Mouse (Mus musculus): ENCODE results near the gene Kansl1l.

The Kansl1l gene

DNA sequence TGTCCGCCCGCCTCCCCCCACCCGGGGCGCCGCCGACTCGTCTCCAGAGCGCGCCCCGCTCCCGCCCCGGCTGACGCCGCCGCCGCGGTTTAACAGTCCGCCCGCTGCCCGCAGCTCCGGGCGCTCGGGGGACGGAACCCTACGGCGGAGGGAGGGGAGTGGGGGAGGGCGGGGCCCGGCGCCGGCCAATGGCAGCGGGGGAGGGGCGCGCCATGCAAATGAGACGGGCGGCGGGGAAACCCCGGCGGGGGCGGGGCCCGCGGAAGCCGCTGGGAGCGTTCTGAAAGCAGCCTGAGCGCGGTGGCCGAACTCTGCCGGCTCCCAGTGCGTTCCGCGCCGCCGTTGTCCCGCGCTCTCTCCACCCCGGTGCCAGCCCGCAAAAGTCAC lies at the start of gene Kansl1l:
Kansl1l (minus strand) TSS at position 110 of the 387 bp plus-strand sequence.
- DNase-seq (ENCODE audit: extremely low spot score): peak; percentile 93

DNA sequence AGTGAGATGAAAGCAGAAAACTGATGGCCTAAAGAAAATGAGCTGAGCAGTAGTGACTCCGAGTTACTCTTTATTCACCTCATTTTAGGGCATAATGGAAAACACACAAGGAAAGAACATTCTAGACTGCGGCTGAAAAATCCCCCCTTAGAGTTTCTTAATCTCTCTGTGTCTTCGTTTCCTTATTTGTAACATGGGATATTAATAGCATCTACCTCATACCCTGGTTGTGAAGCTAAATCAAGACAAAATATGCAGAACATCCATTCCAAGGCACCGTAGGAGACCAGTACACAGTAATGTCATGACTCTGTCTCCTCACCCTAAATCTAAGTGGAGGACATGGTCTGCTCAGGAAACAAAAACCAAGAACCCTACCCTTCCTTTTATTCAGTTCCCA lies 48.3 kb upstream of the Kansl1l start:
- DNase-seq (ENCODE audit: extremely low spot score): no peak

DNA sequence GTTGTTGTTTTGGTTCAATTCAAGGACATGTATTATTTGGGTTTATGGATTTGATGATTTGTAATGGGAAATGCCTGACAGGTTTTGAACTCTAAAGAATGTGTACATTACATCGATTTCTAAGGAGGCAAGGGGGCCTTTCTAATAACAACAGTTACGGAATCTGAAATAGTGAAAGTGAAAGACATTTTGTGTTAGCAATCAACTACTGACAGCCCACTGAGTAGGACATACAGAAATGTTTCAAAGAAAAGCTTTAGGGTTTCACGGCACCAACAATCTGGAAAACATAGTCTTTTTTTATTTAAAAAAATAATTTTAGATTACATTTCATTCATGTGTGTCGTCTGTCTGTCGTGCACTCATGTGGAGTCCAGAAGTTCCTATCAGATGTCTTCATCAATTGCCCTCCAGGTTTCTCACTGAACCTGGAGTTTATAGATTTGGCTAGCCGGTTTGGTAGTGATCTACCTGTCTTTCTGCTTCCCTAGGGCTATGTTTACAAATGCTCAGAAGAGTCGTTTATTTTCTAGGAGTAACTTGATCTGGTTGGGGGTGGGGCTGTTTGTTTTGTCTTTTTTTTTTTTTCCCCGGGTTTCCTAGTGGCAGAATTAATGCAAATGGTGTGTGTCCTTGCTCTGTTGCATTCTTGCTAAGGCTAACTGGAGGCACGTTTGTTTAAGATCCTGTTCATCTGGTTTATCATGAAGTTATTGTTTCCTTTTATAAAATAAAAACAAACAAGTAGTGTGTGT lies 46.6 kb upstream of the Kansl1l start:
- DNase-seq (ENCODE audit: extremely low spot score): peak; percentile 2

DNA sequence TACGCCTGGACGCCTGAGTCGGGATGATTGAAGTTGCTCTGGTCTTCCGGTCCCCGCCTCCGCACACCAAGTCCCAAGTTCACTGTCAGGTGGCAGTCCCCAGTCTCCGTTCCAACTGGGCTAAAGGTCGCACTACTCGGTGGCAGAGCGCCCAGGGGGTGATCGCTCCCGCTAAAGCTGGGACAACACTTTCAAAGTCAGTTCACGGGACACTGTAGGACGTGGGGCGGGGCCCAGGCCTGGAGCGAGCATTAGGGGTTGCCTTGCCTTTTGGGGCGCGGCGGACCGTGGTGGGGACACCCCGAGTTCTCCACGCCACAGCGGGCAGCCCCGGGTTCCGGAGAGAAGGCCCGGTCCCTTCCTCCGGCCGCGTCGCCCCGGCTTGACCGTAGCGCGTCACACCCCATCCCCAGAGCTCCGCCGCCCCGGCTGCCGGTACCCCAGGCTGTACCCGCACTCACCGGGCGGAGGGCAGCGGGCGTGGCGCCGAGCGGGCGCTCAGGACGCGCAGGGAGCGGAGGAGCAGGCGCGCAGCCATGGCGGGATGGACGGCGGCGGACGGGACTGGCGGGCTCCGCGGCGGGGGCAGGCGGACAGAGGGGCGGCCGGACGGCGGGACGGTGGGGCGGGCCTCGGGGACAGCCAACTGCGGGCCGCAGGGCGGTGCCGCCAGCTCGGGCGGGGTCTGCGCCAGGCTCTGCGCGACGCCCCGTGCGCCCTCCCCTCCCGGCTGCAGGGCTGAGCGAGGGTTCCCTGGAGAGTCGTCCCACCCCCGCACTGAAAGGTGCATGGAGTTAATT lies 45.5 kb upstream of the Kansl1l start, which contains the start of gene Acadl:
Acadl (minus strand) TSS at position 566 of the 800 bp plus-strand sequence.
- DNase-seq (ENCODE audit: extremely low spot score): peak; percentile 69

DNA sequence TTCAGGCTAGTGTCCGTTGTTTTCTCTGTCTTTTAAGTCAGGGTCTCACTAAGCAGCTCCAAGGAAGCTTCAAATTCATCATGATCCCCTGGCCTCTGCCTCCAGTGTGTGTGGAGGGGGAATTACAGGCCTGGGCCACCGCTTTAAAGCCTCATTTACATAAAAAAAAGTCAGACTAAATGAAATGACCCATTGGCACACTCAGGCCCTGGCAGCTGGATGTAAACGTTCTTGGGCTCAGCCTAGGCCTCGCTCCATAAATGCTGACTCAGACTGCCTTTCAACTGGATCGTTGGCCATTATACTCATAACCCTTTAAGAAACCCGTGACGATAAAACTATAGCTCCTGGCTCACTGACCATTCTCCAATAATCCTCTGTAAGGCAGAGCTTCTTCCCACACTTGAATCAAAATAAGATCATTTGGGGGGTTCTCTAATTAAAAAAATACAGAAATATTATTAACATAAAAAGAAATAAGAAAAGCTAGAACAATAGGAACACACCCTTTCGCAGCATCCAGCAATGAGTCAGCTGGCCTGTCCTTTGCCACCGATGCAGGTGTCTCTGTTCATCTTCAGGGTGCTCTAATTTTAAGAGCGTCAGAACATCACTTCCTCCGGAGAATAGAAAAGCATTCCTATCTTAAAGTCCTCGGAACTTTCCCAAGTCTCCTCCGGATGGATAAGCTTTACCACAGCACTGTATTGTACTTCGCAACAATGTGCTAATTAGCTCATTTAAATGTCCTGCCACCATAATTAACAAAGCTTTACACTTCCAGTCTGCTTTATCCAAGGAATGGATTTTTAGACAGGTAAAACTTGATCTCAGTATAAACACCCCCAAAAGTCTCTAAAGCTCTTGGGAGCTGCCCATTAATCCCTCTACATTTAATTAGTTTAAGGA lies 44.7 kb upstream of the Kansl1l start:
- DNase-seq (ENCODE audit: extremely low spot score): no peak

DNA sequence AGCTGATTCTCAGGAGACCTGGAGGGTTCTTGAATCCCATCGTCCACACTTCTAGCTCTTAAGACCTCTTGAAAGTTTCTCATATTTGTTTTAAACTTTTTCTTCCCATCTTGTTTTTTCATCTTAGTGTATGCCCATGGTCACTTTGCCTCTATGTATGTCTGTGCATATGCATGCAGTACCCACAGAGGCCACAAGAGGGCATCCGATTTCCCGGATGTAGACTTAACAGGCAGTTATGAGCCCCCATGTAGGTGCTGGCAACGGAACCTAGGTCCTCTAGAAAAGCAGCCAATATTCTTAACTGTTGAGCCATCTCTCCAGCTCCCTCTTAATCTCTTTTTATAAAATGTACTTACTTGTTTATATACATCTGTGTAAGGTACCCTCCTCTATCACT lies 30.1 kb upstream of the Kansl1l start:
- no peak for DNase-seq (ENCODE audit: extremely low spot score)

DNA sequence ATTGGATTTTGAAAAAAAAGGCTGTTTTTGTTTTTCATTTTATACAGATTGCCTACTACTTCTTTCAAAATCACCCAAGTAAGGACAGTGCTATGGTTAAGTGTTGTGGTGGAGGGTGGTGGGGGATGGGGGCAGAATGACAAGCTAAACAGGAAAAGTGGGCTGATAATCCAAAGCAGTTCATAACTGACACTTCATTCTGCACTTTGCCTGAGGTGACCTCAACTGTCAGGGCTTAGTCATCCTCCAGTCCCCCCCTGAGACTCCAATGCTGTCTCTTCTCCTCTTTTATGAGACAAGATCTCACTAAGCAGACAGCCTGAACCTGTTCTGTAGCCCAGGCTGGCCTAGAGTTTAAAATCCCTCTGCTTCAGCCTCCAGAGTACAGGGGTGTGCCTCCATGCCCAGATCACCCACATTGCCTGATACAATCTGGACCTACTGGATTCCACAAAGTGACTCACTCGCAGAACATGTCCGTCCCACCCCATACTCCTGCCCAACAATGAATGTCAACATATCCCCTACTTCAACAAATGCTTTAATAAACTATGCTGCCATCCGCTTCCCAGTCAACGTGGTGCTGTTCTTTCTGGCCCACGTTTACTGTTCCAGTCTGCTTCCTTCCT lies 28.4 kb upstream of the Kansl1l start:
- no peak for DNase-seq (ENCODE audit: extremely low spot score)

DNA sequence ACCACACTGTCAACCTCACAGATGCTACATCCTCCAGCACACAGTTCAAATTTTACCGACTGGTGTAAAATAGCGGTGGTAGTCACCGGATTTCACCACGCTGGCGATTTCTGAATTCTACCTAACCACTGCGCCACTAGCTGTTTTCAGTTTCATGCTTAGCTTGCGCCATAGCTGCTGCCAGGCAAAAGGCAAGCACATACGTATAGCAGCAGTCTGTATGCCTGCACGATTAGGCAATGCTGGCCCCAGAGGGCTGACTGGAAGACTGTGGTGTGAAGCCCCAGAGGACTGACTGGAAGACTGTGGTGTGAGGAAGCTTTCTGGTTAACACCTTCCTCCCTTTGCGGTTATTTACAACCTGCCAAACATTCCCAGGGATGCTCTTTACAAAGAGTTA lies 24.6 kb upstream of the Kansl1l start:
- DNase-seq (ENCODE audit: extremely low spot score): no peak

DNA sequence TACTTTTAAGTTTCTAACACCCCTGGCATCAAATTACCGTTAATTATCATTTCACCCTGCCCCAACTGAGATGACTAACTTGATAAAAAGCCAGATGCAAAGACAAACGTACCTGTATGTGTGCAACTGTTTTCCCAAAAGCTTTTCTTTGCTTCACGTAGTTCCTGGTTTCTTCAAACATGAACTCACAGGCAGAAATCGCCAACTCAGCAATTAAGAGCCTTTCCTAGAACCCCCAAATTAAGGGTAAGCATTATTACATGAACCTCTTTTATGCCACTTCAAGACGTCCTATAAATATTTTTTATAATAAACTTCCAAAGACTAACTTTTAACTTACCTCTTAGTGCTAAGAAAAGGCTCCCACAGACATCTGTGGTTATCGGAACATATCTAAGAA lies 24.1 kb upstream of the Kansl1l start:
- no peak for DNase-seq (ENCODE audit: extremely low spot score)

DNA sequence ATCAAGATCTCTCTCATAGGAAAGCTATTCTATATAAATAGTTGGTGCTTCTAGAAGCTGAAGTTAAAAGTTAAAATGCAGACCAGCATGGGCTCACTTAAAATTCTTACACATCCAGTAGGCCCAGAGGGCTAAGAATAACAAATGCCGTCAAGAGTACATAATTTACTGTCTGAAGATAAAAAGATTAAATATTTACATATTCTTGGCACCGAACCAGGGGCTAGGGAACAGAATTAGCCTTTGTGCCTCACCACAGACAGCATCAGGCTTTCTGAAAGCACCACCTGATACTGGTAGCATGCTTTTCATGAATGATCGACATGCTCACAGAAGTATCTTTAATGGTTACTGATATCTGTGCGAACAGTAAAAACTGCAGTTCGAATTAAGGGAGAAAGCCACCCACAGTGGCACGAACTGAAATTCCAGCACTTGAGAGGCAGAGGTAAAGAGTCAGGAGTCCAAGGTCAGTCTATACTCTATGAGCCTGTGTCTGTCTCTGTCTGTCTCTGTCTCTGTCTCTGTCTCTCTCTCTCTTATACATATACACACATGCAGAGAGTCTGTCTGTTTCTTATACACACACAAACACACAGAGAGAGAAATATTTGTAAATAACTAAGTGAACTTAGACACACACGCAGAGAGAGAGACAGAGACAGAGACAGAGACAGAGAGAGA lies 22.5 kb upstream of the Kansl1l start:
- no peak for DNase-seq (ENCODE audit: extremely low spot score)

DNA sequence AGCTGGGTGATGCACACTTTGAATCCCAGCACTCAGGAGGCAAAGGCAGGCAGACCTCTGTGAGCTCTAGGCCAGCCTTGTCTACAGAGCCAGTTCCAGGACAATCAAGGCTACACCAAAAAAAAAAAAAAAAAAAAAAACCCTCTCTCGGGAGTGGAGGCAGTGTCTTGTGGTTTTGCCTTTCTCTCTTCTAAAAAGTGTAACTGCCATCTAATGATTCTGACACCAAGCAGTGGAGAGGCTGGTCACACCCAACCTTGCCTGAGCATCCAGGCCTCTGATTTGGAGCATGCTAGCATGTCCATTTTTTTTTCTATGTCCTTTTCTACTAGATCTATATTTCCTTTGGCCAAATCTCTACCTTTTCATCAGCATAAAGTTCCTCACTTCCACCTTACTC lies 21.8 kb upstream of the Kansl1l start:
- DNase-seq (ENCODE audit: extremely low spot score): no peak

DNA sequence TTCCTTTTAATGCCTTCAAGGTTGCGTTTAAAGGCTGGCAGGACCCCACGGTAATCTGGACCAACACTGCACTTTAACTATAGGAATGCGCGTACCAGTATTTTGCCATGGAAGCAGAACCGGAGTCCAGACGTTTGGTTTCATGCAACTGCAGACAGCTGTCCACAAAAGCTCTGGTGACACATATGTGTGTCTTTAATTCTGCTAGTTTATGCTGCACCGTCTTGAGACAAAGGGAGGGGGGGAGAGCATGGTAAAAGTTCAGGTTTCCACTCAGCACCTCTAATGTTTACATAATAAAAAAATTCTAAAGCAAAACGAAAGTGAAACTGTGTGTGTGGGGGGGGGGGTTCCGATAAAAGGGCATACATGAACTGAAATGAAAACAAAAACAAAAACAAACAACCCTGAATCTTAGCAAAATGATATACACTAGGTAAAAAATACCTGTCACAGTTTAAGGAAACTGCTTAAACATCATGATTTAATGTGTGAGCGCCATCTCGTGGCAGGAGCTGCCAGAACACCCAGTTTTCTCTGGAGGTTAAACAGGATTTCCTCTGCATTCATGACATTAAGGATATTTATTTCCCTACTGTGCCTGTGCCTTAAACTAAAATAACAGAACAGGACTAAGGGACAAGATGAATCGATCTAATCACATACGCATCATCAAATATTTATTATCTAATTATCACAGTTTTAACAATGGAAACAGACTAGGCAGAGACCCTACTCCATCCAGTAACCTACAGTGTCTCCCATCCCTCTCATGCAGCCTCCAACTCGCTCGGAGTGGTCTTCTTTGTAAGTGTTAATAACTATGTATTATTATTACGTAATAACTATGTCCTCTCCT lies 21.1 kb upstream of the Kansl1l start:
- peak; percentile 52 for DNase-seq (ENCODE audit: extremely low spot score)

DNA sequence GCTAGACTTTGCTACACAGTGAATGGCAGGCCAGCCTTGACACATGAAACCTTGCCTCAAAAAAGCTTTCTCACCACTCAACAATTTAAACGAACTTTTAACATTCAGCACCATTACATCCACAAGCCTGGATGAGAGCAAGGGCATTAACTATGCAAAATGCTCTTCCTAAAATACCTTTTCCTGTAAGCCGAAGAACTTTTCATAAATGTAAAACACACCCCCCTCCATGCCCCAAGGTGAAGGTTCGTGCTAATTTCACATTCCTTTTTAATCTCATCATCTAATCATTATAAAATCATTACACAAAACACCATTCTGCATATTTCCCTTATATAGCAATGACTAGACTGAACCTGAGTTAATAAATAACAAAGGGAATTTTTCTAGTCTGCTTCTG lies 19.8 kb upstream of the Kansl1l start:
- no peak for DNase-seq (ENCODE audit: extremely low spot score)

DNA sequence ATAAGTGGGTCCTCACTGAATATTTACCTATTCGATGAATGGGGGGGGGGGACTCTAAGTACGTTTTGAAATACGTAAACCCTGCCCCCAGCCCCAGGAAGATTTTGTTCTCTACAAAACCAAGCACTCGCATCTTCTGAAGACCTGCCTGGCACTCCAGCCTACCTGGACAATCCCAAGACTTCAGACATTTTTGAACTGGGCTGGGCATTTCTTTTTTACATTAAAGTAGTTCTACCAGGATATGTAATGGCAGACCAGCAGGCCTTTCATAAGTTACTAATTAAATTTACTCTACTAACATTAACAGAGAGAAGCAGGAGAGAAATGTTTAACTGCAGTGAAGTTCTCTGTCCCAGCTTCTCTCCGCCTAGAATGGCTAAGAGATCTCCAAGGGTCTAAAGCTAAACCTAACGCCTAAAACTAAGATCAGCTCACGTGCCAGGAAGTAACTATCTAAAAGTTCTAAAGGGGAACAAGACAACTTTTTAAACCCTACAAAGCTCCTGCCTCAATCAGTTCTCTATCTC lies 15.3 kb upstream of the Kansl1l start:
- no peak for DNase-seq (ENCODE audit: extremely low spot score)

DNA sequence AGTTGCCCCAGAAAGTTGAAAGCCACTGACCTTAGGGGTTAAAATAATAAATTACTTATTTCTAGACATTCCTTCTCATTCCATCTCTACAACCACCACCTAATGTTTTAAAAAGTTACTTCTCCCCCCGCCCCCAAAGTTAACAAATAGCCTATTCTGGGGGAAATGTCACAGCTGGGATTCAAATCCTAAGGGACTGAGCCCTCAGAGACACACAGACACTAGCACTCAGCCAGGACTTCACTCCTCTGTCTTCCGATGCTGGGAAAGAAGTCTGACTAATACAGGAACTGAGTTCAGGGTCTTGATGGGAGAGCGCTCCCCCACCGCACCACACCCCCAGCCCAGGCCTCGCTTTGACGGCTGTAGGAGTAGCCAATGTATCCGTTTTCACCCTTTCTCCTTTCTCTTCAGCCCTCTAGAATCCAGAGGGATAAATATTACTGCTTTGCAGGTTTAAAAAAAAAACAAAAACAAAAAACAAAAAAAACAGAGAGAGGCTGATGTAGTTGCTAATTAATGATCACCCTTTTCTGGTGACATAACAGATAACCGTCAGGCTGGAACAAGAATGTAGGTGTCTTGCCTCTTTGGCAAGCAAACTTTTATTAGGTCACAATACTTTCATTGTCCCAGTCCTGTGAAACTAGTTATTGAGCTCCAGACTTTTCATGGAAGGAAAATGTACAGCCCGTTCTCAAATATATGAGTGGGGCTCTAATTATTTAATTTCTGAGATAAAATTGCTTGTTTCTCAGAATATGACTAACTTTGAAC lies 14.7 kb upstream of the Kansl1l start:
- DNase-seq (ENCODE audit: extremely low spot score): no peak

DNA sequence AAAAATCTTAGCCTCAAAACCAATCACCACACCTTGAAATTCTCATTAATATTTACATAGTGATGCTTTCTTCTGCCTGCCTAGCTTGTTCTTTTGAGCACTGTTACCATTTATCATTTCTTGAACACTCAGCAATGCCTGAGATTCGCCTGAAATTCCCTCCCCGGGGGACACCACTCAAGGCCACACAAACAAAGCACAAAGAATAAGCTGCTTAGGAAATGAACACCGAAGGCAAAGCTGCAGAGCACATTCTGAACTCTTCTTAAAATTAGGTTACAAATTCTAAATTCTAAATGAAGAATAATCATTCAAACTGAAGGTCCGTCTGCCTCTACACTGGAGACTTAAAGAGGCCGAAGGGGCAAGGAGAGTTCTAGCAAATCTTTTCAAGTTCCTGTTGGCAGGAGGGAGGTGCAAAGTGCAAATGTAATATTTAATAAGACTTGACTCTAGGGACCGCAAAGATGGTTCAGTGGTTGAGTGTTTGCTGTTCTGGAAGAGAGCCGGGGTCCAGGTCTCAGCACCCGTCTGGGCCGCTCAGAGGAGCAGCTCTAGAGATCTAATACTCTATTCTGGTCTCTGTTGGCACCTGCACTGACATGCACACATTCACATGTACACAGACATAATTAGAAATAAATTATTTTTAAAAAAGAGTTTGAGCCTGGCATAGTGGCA lies 12.2 kb upstream of the Kansl1l start:
- DNase-seq (ENCODE audit: extremely low spot score): no peak

DNA sequence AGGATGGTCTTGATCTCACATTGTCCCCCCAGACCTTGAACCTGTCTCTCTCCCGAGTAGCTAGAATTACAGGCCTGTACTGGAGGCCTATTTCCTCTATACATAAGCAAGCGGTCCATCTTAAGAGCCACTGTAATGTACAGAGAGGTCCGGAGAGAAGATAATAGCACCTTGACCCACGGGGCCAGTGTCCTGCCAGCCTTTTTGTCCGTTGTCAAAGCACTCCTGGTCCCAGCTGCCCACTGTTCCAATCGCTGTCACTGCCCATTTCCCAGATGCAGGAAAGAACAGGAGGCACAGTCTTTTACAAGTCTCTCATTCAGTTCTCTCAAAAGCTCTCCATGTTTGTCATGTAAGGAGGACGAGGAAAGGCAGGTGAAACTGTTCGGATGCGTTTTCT lies 4.6 kb upstream of the Kansl1l start:
- no peak for DNase-seq (ENCODE audit: extremely low spot score)

DNA sequence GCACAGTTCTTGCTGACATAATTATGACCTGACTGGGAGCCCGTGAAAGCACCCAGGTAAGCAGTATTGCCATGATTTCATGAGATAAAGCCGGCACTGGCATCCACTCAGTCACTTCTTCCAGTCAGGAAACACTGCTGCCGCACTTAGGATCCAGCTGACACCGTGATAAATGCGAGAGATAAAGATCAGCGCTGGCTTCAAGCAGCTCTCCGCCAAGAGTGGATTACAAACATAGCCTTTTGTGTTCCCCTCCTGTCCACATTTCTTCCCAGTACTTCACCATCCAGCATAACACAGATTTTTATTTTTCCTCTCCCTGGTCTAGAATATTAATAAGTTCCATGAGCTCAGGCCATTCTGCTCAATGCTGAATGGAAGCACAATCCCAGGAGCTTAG lies 2.9 kb upstream of the Kansl1l start:
- DNase-seq (ENCODE audit: extremely low spot score): no peak
